Mouse (Mus musculus): ENCODE measurements around the gene Tarsl2.

Tarsl2 gene

DNA sequence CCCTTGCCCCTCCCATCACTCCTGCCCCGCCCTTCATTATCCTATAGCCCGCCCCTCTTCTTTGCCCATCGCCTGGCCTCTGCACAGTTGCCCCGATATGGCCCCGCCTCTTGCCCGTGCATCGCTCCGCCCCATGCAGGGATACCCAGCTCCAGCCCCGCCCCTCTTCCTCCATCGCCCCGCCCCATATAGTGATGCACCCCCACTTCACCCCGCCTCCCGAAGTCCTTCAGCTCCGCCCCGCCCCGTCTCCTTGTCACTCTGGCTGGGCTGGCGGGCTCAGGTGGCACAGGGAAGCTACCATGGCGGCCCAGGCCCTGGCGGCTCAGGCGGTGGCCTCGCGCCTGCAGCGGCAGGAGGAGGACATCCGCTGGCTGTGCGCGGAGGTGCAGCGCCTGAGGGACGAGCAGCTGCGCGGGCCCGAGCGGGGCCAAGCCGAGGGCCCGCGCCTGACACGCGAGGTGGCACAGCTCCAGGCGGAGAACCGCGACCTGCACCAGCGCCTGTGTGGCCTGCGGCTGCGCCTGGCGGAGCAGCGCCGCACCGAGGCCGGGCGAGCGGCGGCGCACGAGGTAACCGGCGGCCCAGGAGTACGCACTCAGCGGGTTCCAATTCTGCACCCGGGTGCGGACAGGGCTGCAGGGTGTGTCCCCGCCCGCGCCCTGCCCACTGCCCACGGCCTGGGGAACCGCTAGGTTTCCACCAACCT lies at the start of gene Tarsl2:
Gene Tarsl2, plus strand, starts transcription at position 256 of the 709 bp plus-strand sequence.
- DNase-seq (ENCODE audit: low spot score): peak; percentile 77

DNA sequence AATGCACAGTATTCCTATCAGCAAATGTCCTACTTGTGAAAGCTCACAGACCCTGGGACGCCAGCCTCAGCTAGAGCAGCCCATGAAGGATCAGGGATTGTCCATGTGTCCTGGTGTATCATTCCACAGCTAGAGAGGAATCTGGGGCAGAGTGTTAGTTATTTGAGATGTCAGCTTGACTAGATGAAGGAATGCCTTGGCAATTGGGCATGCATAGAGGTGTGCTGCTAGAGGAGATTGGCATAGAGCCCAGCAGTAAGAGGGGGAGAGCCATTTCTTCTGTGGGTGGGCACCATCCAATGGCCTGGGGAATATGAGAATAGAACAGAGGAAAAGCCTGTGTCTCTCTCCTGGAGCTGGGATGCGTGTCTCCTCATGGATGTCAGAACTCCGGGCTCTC lies 38.6 kb upstream of the Tarsl2 start:
- no peak for DNase-seq (ENCODE audit: low spot score)

DNA sequence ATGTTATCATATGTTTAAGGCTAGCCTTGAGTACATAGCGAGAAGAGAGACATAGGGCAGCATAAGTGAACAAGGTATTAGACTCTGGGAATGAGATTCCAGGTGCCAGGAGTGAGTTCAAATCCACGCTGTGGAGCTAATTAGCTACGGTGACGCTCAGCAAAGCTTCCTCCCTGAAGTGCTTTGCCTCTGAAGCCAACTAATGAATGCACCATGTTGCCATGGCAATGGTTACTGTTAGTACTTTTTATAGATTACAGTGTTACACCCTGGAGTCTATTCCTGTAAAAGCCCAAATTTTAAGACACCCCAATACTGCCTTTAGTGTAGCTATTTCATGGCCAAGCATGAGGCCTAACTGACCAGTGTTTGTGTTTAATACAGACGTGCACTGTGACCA lies 37.7 kb upstream of the Tarsl2 start:
- no peak for DNase-seq (ENCODE audit: low spot score)

GRCm38 (mm10) chr7:65610171-65610570 lies 34.5 kb upstream of the Tarsl2 start:
- no peak for DNase-seq (ENCODE audit: low spot score)

DNA sequence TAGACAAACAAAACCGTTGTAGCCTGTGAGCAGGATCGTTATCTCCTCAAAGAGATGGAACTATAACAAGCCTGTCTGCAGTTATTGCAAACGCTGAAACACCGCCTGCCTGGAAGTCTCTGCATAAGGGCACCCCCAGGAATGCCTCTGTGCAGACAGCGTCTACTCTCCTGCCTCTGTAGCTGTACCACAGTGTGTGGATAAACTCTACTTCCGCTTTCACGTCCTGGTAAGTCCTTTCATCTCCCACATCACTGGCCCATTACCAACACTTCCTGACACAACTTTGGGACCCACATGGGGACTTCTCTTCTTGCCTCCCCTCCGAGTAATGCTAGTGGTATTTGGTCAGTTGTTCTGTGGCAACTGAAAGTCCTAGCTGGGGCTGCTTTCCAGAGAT lies 34.0 kb upstream of the Tarsl2 start:
- DNase-seq (ENCODE audit: low spot score): no peak

- DNase-seq (ENCODE audit: low spot score): no peak
Observed at GRCm38 (mm10) chr7:65611298-65611697, 33.4 kb upstream of the Tarsl2 start.

DNA sequence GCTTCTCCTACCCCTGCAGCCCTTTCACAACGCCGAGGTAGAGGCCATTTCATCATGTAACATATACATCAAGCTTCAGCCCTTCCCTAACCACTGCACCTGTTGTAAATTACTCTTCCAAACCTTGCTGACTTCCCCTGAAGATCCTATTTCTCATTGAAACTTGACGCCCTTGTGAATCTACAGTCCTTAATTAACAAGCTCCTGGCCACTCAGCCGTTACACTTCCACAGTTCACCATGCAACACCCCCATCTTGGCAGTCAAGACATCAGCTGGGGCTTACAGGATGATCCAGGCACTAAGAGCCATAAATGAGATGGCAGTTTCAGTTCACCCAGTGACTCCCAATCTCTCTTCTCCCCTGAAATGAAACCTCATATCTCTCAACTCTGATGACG lies 31.0 kb upstream of the Tarsl2 start:
- DNase-seq (ENCODE audit: low spot score): no peak

DNA sequence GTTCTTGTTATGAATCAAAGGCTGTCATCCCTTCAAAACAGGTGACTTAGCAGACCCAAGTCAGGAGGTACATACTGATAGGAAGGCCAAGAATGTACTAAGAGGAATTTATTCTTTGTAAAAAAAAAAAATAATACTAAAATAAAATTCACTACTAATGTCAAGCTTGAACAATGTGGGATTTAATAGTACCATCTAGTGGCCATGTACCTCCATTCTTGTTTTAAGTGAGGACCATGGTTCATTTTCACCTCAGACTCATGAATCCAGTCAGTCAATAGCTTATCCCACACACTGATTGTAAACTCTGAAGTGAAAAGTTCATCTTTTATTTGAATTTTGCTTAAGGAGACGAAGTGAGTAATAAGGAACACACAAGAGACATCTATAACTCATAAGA lies 25.9 kb upstream of the Tarsl2 start:
- no peak for DNase-seq (ENCODE audit: low spot score)

GRCm38 (mm10) chr7:65620746-65621145 lies 24.0 kb upstream of the Tarsl2 start:
- DNase-seq (ENCODE audit: low spot score): no peak

GRCm38 (mm10) chr7:65623330-65623729 lies 21.4 kb upstream of the Tarsl2 start:
- no peak for DNase-seq (ENCODE audit: low spot score)

DNA sequence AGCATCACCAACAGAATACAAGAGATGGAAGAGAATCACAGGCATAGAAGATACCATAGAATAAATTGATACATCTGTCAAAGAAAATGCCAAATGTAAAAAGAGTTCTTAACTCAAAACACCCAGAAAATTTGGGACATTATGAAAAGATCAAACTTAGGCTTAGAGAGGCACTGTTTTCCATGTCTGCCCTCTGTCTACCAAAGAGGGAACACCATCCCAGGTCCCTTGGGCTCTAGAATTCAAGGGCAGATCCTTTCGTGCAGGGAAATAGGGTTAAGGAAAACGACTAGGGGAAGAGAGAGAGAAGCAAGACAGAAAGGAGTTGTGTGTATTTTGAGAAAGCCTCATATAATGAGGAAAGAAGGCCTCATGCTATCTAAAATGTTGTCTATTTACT lies 19.2 kb upstream of the Tarsl2 start:
- no peak for DNase-seq (ENCODE audit: low spot score)

GRCm38 (mm10) chr7:65629846-65630245 lies 14.9 kb upstream of the Tarsl2 start:
- no peak for DNase-seq (ENCODE audit: low spot score)

- no peak for DNase-seq (ENCODE audit: low spot score)
Observed at GRCm38 (mm10) chr7:65630661-65631060, 14.0 kb upstream of the Tarsl2 start.

- DNase-seq (ENCODE audit: low spot score): no peak
Observed at GRCm38 (mm10) chr7:65635831-65636230, 8.9 kb upstream of the Tarsl2 start.

DNA sequence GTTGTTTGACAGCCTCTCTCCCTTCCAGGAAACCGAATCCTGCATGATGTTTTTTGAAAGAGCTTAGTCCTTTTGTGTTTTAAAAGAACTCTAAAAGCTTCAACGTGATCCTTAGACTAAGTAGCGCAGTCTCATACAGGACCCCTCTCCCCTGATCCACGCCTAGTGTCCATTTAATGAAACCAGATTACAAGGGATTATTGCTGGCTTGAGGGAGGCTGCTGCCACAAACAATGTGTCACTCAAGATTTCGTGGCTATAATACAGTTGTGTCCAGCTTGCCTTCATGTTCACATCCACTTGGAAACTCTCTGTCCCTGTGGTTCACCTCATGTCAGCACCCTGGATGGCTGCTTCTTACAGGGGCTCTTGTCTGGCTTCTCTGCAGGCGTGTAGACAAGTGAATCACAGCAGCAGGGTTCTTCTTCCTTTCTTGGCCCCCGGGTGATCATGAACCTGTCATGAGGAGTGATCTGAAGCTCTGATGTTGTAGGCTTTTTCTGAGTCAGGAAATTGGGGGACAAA lies 8.3 kb upstream of the Tarsl2 start:
- no peak for DNase-seq (ENCODE audit: low spot score)

DNA sequence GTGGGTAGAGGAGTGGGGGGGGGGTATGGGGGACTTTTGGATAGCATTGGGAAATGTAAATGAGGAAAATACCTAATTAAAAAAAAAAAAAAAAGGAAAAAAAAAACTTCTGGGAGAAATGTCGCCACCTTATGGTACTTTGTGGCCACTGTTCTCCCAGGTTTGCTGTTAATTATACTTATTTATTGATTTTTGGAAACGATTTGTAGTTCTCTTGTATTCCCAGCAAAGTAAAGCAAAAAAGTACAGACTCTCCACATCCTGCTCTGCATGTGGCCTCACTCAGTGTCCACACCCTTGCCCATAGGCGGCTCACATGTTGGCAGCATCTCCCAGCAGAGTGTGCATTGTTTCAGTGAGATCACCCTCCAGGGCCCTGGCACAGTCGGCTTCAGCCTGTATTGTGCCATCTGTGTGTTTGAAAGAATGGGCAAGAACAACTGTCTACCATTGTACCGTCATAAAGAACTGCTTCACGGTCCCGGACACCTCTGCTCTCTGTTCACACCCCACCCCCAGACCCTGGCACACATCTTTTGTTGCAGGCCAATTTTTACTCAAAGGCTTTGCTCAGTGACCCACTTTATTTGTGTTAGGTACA lies 6.4 kb upstream of the Tarsl2 start:
- DNase-seq (ENCODE audit: low spot score): no peak

DNA sequence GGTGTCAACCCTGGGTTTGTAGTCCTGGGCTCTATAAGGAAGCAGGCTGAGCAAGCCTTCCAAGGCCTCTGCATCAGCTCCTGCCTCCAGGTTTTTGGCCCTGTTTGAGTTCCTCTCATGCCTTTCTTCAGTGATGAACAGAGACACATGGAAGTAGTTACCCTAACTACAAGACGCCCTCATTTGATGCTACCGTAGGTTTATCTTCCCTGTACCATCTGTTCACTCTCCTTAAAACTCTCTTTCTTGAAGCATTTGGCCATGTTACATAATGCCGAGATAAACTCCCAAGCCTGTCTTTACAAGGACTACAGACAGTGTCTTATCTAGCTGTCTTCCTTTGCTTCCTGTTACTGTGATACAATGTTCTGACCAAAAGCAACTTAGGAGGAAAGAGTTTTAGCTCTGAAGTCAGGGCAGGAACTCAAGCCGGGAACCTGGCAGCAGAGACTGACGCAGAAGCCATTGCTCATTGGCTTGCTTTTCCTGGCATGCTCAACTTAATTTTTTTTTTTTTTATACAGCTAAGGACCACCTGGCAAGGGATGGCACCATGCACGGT lies 4.8 kb upstream of the Tarsl2 start:
- no peak for DNase-seq (ENCODE audit: low spot score)

DNA sequence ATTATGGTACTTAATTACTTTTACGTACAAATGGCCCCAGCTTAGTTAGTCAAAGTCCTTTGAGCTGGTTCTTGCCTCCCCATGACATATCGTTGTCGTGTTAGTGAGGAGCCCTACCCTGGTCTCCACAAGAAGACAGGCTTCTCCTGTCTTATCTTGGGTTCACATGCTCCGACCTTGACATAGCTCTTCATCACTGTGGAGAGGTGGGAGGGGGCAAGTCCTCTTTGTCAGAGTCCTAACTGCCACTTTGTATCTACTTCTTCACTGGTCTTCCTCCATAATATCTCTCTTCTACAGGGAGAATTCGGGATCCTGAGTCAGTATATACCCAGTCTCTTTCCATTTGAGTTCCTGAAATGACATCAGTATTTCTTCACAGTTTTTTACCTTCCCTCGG lies 4.0 kb upstream of the Tarsl2 start:
- no peak for DNase-seq (ENCODE audit: low spot score)

- DNase-seq (ENCODE audit: low spot score): no peak
Observed at GRCm38 (mm10) chr7:65642371-65643304, 2.1 kb upstream of the Tarsl2 start.

DNA sequence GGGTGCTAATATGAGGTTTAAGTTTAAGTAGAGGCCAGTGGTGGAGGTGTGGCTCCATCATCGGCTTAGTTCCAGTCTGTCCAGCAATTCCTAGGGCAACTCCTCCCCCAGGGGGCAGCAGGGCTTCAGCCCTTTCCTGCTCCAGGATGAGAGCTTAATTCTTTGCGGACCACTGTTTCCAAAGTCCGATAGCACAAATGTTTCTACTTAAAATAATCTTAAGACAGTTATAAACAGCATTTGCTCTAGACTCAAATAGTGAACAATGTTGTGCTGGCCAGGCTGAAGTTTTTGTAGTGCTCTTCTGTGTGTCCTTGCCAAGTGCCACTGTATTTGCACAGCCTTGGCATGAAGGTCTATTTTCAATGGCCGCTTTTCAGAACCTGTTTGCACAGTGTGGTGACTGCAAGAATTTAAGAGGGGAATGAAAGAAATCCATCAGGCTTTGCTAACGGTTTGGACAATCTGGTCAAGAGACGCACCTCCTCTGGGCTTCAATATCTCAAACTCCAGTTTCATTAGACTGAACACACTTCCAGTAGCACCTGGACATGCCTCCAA lies 757 bp upstream of the Tarsl2 start:
- no peak for DNase-seq (ENCODE audit: low spot score)

DNA sequence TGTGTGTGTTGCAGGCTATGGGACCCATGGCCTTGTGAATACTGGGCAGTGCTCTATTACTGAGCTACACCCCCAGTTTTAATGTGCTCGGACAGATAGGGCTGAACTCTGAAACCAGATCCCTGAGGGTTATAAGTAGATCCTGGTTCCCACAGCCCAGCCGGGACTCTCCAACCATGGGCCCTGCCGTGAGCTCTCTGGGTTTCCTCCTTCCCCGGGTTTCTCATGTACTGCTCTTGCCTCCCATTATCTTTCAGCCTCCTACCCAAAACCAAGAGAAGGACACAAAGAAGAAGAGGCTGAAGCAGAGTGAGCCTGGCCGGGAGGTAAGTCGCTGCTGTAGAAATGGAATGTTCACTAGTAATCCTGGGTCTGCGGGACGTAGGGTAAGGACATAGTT lies 1.3 kb downstream of the Tarsl2 start:
- DNase-seq (ENCODE audit: low spot score): no peak

DNA sequence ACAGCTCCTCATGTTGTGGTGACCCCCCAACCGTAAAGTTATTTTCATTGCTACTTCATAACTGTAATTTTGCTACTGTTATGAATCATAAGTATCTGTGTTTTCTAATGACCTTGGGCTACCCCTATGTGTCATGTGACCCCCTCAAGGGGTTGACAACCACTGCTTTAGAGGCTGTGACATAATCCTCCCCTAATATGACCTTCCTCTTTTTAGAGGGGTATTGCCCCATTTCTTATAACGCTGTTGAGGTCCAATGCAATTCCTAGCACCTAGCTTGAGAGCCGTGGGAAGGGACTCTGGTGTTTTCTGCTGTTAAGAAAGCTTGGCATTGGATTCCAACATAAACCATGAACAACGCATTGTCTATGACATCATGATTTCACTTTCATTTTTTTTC lies 6.0 kb downstream of the Tarsl2 start:
- DNase-seq (ENCODE audit: low spot score): no peak
